Mouse (Mus musculus) kidney, adult 2 months (tissue): ENCODE measurements around the gene 4930518I15Rik. TPM values are rescaled to one million over a fixed set of nuclear protein-coding genes. Genes with fewer than 3 reads are reported as not detected.

Experiments used
- DNase-seq: peaks from one replicate; pipeline ENCODE4 v3.0.0; 2021
- H3K27ac ChIP-seq: fragments of 200-500 bp; 2 replicates; pipeline ENCODE4 v1.5.1; 2012; ENCODE audit warnings: low read depth, low read length, control low read depth, inconsistent platforms; ENCODE audit not compliant: insufficient read depth
- H3K27me3 ChIP-seq: fragments of 200-500 bp; replicated peaks from 2 replicates; pipeline ENCODE4 v1.6.1; 2012; ENCODE audit warnings: mild to moderate bottlenecking, moderate library complexity, low read length, inconsistent platforms; ENCODE audit not compliant: control insufficient read depth, insufficient read depth
- H3K36me3 ChIP-seq: fragments of 200-500 bp; 2 replicates; pipeline ENCODE4 v1.6.1; 2012; ENCODE audit warnings: mild to moderate bottlenecking, moderate library complexity, low read length, inconsistent platforms; ENCODE audit not compliant: control insufficient read depth, insufficient read depth
- H3K4me1 ChIP-seq: fragments of 200-500 bp; 2 replicates; pipeline ENCODE4 v1.6.1; 2011; ENCODE audit warnings: low read length; ENCODE audit not compliant: control insufficient read depth, insufficient read depth
- H3K4me3 ChIP-seq: fragments of 200-500 bp; 2 replicates; pipeline ENCODE4 v1.5.1; 2011; ENCODE audit warnings: mild to moderate bottlenecking, low read depth, low read length, control low read depth; ENCODE audit not compliant: insufficient read depth
- CTCF ChIP-seq: fragments of 200-500 bp; conservative IDR thresholded peaks from 2 replicates; pipeline ENCODE4 v1.5.1; 2011; ENCODE audit warnings: low read depth, mild to moderate bottlenecking, control low read depth, low read length, moderate library complexity, mixed read lengths; ENCODE audit not compliant: insufficient read depth, insufficient read length
- POLR2A ChIP-seq: fragments of 200-500 bp; IDR thresholded peaks from one replicate; pipeline ENCODE4 v1.6.1; 2011; ENCODE audit warnings: low read depth, low read length, control low read depth
- WGBS: fragments of 180-500 bp; shearing (Covaris S2); methylation state at CpG from one replicate; pipeline ENCODE4 v1.1.7; 2018; 5-methylcytosine and 5-hydroxymethylcytosine counted together
- polyA plus RNA-seq: library from polyadenylated mRNA; depleted of rRNA; stranded (reverse); fragments of >200 nt; gene quantifications from 2 replicates; pipeline ENCODE4 v1.2.3, GENCODE M21; 2012

Gene 4930518I15Rik
- polyA plus RNA-seq, 1 experiment: 1.1 TPM

GRCm38 (mm10) chr2:156898374-156898773 lies 40.6 kb upstream of the 4930518I15Rik start:
- WGBS: 54% methylated on average over 4 of the region's 4 CpGs
- H3K4me1 ChIP-seq: no peaks in the 10 kb centered on the region
- DNase-seq: no peak
- no peak overlapping the region for H3K27ac ChIP-seq
- H3K4me3 ChIP-seq: no peak overlapping the region
- no peaks in the 10 kb centered on the region for H3K36me3 ChIP-seq
- no peaks in the 10 kb centered on the region for H3K27me3 ChIP-seq
- no peak for TF ChIP-seq POLR2A
- TF ChIP-seq CTCF: no peak

DNA sequence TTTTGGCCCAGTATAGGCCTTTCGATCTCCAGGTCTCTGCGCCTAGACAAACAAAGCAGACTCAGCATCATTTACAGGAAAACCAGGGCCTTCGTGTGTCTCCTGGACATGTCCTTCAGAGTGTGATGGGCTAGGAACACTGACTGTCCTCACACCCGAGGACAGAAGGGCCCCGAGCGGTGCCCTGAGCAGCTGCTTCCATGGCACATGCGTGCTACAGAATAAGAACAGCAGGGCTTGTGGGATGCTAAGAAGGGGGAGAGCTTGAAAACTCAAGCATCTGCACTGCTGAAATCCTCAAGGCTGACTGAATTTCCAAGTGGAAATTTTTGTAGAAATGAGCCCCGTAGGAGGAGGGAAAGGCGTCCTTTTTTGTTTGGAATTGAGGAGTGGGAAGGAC lies 39.3 kb upstream of the 4930518I15Rik start:
- Histone ChIP-seq H3K27me3 (no peaks in the 10 kb centered on the region), H3K27ac (no peak overlapping the region), H3K4me3 (no peak overlapping the region), H3K36me3 (no peaks in the 10 kb centered on the region), H3K4me1 (no peaks in the 10 kb centered on the region)
- WGBS: 85% methylated on average over 9 of the region's 9 CpGs
- TF ChIP-seq CTCF (no peak), POLR2A (no peak)
- no peak for DNase-seq

- WGBS: 71% methylated on average over 9 of the region's 9 CpGs
- no peaks in the 10 kb centered on the region for H3K4me1 ChIP-seq
- no peak overlapping the region for H3K27ac ChIP-seq
- DNase-seq: no peak
- TF ChIP-seq POLR2A: no peak
- TF ChIP-seq CTCF: no peak
- no peaks in the 10 kb centered on the region for H3K27me3 ChIP-seq
- no peak overlapping the region for H3K4me3 ChIP-seq
- no peaks in the 10 kb centered on the region for H3K36me3 ChIP-seq
These were observed 38.7 kb upstream of the 4930518I15Rik start for GRCm38 (mm10) chr2:156896384-156896914.

DNA sequence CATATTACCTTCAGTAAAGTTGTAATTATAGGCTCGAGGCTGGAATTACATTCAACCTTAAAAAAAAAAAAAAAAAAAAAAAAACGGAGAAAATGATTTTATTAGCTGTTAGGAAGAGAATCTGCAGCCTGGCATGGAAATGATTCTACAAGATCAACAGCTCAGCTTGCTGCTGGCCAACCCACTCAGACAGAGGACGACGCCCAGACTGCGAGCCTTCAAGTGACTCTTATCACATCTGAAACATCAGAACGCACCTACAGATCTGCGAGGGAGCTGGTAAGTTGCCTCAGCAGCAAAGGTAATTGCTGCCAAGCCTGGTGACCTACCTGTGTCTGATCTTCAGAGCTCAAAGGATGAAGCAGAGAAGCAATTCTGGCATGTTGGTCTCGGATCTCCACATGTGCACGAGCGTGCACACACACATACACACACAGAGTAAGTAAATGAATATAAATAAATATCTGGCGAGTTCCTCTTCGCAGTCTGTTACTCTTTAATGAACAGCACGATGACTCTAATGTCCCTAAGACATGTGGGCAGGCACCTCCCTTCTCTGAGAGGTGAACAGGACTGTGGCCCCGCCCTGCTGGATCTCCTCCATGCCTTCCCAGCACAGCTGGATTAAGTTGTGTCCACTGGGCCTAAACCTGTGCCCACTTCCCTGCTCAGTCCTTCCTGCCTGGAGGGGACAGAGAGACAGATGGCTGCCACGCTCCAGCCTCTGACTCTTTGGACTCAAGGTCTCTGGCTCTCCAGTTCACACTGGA lies 36.9 kb upstream of the 4930518I15Rik start:
- H3K27me3 ChIP-seq: no peaks in the 10 kb centered on the region
- H3K4me1 ChIP-seq: no peaks in the 10 kb centered on the region
- H3K4me3 ChIP-seq: no peak overlapping the region
- no peak overlapping the region for H3K27ac ChIP-seq
- no peaks in the 10 kb centered on the region for H3K36me3 ChIP-seq
- peak; percentile 55 for DNase-seq
- no peak for TF ChIP-seq CTCF
- no peak for TF ChIP-seq POLR2A
- WGBS: 56% methylated on average over 15 of the region's 15 CpGs

DNA sequence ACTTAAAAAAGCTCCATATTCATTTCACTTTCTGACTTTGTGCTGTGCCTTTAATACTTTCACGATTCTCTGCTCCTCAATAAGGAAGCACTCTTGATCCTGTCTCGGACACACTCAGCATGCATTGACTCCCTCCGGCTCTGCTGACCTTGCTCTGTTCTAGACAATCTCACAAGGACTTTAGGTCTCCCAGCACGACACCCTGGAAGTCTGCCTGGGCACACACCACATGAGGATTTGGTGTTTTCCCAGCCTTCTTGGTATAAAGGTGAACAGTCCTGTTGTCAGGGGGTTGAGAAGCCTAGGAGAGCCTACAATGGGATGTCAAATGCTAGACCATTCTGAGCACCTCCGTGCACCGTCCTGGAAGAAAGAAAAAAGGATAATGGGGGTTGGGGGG lies 35.1 kb upstream of the 4930518I15Rik start:
- no peak for DNase-seq
- H3K36me3 ChIP-seq: no peaks in the 10 kb centered on the region
- H3K4me3 ChIP-seq: no peak overlapping the region
- no peaks in the 10 kb centered on the region for H3K4me1 ChIP-seq
- 74% methylated on average over 6 of the region's 6 CpGs for WGBS
- no peak overlapping the region for H3K27ac ChIP-seq
- TF ChIP-seq POLR2A (no peak), CTCF (no peak)
- H3K27me3 ChIP-seq: no peaks in the 10 kb centered on the region

DNA sequence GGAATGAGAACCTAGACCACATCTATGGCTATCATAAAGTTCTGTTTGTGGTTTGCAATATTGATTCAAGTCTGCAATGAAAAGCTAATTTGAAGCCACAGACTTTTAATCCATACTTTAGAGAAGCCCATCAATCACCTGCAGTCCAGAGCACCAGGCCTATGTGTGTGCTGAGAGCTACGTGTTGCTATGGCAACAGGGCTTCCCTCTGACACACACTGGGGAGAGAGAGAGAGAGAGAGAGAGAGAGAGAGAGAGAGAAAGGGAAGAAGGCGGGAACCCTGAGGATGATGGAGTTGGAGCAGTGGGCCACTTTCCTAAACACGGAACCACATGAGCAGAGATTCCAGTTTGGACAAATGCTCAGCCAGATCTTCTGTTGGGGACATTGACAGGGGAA lies 34.5 kb upstream of the 4930518I15Rik start:
- no peaks in the 10 kb centered on the region for H3K27me3 ChIP-seq
- 76% methylated on average over 3 of the region's 3 CpGs for WGBS
- no peaks in the 10 kb centered on the region for H3K4me1 ChIP-seq
- H3K36me3 ChIP-seq: no peaks in the 10 kb centered on the region
- no peak for DNase-seq
- no peak overlapping the region for H3K4me3 ChIP-seq
- H3K27ac ChIP-seq: no peak overlapping the region
- TF ChIP-seq CTCF (no peak), POLR2A (no peak)

GRCm38 (mm10) chr2:156888490-156888889 lies 30.7 kb upstream of the 4930518I15Rik start:
- no peaks in the 10 kb centered on the region for H3K4me1 ChIP-seq
- no peak overlapping the region for H3K27ac ChIP-seq
- no peak for DNase-seq
- no peaks in the 10 kb centered on the region for H3K36me3 ChIP-seq
- H3K4me3 ChIP-seq: no peak overlapping the region
- TF ChIP-seq CTCF (no peak), POLR2A (no peak)
- H3K27me3 ChIP-seq: no peaks in the 10 kb centered on the region
- WGBS: 70% methylated on average over 3 of the region's 3 CpGs
